Mouse (Mus musculus) retina, adult 2 months (tissue): Measurements from ENCODE around the gene Fam50b.

ENCODE experiments used
- DNase-seq: peaks from one replicate; pipeline ENCODE4 v3.0.0-alpha.2; 2012; ENCODE audit warnings: low read depth, low spot score

Gene Fam50b

DNA sequence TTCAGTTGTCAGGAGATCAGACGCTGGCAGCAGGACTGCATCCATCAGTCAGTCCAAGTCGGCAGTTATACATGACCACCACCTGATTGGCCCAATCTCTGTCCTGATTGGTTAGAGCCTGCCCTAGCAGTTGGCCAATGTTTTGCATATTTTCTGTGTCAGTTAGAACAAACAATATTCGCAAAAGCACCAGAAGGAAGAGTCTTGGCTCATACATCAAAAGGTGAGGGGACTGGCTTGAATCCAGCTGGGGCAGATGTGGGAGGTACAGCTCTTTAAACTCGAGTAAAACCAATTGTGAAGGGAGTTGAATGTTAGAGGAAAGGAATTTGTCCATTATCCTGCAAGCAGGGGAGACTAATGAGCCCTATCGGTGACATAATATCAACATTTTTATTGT is at the start of gene Fam50b:
Gene Fam50b (plus strand): TSS at position 165 of the 400 bp plus-strand sequence.
- DNase-seq = no peak

GRCm38 (mm10) chr13:34685008-34685765 is 49.5 kb upstream of the Fam50b start:
- no peak for DNase-seq

DNA sequence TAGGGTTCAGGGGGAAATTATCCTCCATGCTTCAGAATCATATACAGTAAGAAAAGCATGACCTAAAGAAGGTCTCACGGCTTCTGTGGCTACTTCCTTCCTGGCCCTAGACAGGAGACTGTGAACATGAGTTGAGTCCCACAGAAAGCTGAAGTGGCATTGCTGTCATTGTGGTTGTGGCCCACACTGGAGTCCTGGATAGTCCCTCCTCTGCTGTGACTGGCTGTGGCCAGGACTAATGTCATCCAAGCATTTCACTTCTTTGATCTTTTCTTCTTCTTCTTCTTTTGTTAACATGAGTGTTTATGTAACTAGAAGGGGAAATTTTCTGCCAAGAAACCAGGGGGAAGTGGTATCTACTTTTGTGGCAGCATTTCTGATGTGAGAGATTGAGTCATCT is 43.6 kb upstream of the Fam50b start:
- DNase-seq = no peak

GRCm38 (mm10) chr13:34693111-34693510 is 41.5 kb upstream of the Fam50b start:
- DNase-seq = no peak

DNA sequence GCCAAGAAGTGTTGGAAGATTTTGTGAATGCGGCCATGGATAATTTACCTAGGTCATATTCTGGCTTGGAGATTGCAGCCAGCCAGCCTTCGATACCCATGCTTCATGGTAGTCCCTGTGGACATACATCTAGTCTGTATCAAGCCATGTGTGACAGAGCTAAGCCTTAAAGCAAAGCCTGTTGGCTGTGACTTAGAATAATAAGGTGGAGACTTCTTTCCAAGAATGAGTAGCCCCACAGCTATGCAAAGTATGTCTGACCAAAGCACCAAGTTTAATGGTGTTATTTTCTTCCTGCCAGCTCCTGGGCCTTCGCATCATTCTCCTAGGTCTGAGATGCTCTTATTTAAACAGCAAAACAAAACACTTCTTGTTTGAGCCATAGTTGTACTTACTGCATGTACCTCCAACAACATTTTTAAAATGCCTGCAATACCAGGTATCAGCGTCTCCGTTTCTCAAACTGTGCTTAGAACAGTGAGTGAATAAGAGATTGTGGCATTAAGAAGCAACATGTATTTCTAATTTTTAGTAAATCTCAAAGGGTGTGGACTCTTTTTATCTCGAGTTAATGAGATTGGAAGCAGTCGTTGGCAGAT is 37.8 kb upstream of the Fam50b start:
- DNase-seq = no peak

- no peak for DNase-seq
Observed at GRCm38 (mm10) chr13:34700091-34700490, 34.6 kb upstream of the Fam50b start.

- DNase-seq = no peak
Observed at GRCm38 (mm10) chr13:34700630-34701029, 34.0 kb upstream of the Fam50b start.

DNA sequence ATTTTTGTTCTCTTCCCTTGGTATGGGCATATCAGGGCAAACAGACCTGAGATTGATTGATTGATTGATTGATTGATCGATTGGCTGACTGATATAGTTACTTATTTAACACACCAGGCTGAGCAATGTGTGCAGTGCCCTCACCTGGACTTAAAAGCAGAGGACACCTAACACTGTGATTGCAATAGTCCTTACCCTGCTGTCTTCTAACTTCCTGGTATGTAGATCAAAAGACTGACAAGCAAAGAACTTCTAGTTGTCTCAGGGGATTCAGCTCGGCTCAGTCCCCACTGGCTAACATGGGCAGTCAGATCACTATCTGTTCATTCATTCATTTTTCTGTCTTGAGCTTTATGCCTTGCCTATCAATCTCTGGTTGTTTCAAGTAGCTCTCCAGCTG is 31.3 kb upstream of the Fam50b start:
- DNase-seq = no peak

- DNase-seq = no peak
Observed at GRCm38 (mm10) chr13:34703795-34704194, 30.9 kb upstream of the Fam50b start.

DNA sequence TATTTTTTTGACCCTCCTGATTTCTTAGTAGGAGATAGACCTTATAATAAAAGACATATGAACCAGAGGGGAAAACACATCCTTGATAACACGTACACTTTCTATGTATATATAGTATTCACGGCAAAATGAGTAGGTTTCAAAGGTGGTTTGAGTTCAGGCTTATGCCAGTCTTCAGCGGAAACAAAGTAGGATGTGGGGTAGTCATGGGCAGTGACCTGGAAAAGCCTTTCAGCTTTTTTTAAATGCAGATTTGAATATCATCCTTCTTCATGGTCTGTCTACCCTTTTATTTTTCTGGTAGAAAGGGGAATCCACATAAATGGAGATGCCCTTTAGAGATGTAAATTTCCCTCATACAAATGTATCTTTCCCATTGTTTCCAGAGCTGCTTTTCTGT is 29.8 kb upstream of the Fam50b start:
- no peak for DNase-seq

GRCm38 (mm10) chr13:34708955-34709354 is 25.7 kb upstream of the Fam50b start:
- DNase-seq = no peak

DNA sequence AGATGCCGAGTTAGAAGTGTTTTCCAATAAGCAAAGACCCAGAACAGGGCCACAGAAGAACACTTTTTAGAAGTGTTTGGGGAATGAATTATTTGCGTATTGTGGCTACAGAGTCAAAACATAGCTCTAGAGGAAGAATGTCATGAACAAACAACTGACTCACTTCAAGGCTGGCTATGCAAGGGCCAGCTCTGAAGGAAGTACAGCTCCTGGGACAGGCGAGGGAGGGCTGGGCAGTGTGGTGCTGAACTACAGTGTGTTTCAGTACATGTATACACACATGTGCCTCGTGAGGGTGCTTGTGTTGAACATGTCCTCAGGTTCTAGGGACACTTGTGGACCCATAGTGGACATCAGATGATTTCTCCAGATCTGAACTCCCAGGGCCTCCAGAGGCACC is 25.1 kb upstream of the Fam50b start:
- no peak for DNase-seq

- DNase-seq = no peak
Observed at GRCm38 (mm10) chr13:34711410-34711809, 23.2 kb upstream of the Fam50b start.

DNA sequence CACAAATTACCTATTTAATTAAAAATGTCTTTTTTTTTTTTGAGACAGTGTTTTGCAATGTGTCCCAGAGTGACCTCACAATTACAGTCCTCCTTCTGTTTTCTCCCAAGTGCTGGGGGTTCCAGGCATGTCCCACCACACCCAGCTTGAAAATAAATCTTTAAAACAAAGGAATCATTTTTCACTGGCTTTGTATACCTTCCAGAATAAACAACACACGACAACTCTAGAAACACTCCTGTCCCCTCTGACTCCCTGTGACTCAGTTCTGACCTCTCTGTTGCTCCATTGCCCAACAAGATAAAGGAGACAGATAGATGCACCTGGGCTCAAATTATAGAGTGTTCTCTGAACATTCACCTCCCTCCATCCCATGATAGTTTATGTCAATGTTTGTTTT is 21.8 kb upstream of the Fam50b start:
- DNase-seq = no peak

- no peak for DNase-seq
Observed at GRCm38 (mm10) chr13:34715437-34715838, 19.2 kb upstream of the Fam50b start.

GRCm38 (mm10) chr13:34724831-34725592 is 9.6 kb upstream of the Fam50b start:
- no peak for DNase-seq

DNA sequence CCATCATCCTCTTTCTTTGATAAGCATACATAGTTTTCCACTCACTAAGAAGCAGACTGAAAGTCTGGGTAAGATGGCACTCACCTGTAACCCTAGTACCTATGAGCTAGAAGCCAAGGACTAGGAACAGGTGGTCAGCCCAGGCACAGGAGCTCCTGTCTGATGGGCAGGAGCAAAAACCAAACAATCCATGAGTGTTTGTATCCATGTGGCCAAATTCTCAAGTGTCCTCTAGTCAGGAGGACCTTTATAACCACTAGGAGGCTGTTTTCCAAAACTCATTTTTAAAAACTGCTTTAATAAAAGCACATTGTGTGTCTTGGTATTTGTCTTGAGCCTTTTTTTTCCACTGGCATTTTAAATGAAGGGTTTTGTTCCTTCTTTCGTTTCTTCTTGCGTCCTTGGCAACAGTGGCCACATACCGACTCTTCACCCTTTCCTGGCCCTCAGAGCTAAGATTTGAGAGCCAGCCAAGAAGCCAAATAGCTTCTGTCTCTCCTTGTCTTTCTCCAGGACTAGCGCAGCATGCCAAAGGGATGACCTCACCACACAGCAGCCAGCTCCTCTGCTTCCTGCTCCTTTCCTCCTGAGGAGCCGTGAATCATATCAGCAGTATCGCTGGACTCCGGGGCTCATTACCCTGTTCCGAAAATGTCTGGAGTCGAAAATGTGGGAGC is 8.7 kb upstream of the Fam50b start:
- DNase-seq = no peak

DNA sequence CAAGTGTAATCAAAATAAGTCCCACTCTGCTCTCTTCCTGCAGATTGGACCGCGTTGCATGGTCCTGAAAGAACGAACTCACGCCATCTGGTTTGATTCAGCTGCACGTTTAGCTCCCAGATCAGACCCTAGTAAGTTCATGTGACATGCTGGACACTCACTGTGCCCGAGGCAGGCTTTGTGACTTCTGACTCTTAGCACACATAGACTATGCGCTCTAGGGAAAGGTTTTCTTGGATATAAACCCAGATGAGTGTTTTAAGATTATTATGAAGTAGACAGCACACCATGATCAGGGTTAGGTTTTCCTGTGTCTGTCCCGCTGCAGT is 8.2 kb upstream of the Fam50b start:
- DNase-seq = no peak

DNA sequence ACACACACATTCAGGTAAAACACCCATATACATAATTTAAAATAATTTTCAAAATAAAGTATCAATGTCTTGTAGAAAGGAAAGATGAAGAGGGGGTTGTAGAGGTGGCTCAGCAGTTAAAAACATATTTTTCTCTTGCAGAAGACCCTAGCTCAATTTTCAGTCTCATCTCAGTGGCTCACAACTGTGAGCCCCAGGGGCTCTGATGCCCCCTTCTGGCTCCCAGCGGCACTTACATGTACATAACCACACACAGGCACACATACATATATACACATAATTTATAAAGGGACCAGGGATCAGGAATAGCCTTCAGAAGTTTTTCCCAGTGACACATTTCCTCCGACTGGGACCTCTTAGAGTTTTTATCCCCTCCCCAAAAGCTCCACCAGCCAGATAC is 7.6 kb upstream of the Fam50b start:
- no peak for DNase-seq

- no peak for DNase-seq
Observed at GRCm38 (mm10) chr13:34731551-34731950, 3.1 kb upstream of the Fam50b start.

GRCm38 (mm10) chr13:34733780-34734179 is 870 bp upstream of the Fam50b start:
- no peak for DNase-seq

DNA sequence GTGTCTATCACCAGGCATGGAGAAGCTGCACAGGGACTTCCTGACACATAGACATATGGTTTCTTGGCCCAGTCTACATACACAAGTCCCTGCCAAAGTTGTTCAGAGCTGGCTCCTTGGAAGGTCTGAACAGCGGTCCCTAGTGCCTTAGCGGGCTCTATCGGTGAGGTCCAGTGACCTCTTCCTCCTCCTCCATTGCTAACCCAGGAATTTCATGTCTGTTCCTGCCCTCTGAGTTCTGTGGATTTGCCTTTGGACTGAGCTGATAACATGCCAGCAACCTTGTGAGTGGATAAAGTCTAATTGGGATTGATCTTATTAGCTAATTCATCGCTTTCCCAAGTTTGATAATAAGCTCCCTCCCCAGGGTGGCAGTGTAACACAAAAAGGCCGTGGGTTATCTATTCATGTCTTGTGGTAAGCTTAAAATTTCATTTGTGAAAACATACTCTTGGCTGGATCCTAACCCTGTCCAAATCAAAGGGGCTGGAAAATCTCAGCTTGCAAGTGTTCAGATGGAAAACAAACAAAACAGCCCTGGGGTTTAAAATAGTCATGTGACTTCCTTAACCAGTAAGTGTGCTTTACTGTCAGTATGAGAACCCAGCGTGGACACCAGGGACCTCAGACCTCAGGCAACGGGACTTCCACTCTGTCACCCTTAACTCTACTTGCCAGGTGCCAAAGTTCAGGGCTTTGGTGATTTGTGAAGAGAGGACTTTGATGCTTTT is 3.5 kb downstream of the Fam50b start:
- DNase-seq = no peak
